Mouse (Mus musculus): Measurements from ENCODE around the gene Ralgds.
A peak's percentile ranks its signal among the peaks of the same experiment; 100 is the strongest.

Gene Ralgds

DNA sequence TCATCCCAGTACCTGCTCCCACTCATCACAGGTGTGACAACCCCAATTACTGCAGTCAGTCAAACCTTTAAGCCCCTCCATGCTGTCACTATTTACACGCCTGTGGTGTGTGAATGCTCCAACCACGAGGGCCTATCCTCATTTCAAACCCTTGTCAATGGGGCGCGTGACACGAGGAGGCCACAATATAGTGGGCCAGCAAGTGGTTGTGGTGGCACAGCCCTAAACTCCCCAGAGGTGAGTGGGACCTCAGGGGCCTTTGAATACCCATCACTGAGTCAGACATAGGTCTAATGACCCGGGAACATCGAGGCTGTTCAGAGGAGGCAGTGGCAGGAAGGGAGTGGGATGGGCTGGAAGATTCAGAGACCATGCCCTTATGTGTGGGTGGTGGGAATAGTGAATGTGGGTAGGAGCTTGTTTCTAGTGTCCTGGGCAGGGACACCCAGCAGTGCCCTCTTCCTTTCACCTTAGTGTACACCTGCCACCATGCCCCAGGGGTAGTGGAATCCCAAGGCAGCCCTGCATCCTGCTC lies 21.0 kb downstream of the Ralgds start:
- no peak for DNase-seq (ENCODE audit: low spot score)

DNA sequence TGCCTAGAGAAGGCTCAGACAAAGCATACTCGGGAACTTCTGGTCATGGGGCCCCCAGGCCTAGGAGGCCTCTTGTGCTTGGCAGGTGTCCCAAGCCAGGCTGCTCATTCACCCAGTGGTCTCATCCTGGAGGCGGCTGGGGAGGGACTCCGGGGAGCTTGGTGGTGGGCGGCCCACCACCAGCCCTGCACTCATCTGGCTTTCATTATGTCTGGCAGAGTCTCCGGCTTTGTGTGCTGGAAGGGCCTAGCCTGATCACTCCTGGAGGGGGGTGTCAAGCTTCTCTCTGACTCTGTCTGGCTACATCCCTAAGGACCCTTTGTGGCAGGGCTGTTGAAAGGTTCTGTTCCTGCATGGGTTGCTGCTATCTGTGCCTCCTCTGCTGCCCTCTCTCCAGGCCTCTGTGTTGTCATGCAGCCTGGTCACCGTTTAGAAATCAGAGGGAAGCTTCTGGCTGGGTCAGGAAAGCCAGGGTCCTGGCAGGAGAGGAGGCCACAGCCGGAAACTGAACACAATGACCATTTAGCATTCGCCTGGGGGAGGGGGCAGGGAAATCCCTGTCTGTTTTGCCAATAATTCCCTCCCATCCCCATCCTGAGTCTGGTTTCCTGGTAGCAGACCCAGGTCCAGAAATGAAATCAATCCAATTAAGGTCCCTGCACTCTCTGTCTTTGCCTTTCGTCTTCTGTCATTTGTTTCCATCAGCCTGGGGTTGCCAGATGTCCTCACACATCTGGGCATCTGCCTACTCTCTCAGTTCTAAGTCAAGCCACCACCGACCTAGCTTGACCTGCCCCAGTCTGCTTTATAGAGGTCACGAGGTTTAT lies 21.7 kb downstream of the Ralgds start:
- DNase-seq (ENCODE audit: low spot score): no peak

DNA sequence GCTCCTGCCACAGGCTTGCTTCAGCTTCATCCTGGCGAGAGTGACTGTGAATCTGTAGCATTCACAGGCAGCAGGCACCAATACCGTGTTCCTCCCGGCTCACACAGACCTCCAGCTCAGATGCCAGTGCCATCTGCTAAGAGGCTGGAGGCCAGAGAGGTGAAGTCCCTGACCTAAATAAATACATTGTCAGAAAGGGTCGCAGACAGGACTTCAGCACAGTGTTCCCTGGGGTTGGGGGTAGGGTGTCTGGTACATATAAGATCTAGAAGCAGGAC lies 22.3 kb downstream of the Ralgds start:
- DNase-seq (ENCODE audit: low spot score): no peak

DNA sequence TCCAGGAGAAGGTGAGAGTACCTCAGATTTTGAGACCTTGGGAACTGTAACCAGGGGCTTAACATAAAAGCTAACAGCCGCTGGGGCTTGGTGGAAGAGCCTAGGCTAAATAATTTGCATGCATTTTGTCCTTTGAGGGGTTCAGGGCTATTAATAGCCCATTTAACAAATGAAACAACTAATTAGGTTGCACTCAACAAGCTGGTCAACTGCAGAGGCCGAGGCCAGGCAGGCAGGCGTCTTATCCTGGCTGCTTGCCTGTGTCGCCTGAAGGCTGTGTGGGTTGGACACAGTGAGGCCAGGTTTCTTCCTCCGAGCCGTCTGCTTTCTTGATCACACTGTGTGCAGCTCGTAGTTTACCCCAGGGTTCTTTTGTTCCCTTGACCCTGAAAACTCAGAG lies 22.7 kb downstream of the Ralgds start:
- no peak for DNase-seq (ENCODE audit: low spot score)

DNA sequence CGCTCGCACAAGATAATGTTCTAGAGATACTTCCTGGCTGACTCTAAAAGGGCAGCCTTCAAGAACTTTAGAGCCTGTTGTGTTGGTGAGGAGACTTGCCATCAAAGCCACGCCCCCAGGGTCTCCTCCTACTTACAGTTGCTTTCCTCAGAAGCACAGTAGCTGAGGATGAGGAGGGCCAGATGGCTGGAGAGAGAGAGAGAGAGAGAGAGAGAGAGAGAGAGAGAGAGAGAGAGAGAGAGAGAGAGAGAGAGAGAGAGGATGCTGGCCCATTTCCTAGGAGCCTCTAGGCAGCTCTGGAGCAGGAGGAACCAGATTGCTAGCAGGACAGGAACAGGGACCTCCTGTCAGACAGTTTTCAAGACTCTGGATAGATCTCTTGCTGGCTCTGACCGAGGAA lies 23.2 kb downstream of the Ralgds start:
- DNase-seq (ENCODE audit: low spot score): no peak

DNA sequence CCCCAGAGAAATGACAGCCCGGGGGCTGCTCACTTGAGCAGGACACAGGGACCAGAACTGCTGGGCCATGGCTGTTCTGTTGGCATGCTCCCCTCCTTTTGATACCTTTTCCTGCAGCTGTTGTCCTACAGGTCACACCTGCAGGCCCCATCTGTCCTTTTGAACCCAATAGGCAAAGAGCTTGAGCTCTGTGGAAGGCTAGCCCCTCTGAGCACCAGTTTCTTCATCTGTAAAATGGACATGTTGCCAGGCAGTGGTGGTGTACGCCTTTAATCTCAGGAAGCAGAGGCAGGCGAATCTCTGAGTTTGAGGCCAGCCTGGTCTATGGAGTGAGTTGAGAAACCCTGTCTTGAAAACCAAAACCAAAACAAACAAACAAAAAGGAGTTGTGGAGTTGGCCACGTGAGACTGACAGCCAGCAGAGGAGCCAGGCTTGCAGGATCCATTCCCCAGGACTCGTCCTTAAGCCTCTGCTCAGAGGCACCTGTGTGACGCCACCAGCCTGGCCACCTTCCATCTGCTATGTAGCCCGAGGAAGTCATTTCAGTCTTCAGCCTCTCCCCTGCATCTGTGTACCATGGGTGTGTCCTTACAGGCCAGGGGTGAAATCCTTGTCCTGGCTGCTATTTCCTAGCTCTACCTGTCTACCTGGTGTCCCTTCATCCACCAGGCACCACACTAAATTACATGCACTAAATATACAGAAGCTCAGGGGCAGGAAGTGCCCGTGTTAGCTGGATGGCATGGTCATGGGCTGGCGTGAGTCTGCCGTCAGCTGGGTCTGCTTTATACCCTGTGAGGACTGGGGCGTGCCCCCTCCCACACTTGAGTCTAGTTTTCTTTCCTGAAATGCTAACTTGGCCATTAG lies 24.1 kb downstream of the Ralgds start:
- DNase-seq (ENCODE audit: low spot score): no peak

DNA sequence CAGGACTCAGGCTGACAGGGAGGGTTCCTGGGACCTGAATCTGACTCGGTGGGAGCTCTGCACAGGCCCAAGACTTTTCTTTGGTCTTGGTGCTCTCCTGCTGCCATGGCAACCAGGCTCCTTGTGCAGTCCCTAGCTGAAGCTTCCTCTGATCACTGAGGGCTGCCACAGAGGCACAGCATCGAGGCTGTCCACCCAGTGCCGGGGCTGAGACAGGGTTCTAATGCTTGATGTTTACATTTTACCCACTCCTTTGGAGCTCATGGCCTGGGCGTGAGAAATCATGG lies 24.7 kb downstream of the Ralgds start:
- no peak for DNase-seq (ENCODE audit: low spot score)

DNA sequence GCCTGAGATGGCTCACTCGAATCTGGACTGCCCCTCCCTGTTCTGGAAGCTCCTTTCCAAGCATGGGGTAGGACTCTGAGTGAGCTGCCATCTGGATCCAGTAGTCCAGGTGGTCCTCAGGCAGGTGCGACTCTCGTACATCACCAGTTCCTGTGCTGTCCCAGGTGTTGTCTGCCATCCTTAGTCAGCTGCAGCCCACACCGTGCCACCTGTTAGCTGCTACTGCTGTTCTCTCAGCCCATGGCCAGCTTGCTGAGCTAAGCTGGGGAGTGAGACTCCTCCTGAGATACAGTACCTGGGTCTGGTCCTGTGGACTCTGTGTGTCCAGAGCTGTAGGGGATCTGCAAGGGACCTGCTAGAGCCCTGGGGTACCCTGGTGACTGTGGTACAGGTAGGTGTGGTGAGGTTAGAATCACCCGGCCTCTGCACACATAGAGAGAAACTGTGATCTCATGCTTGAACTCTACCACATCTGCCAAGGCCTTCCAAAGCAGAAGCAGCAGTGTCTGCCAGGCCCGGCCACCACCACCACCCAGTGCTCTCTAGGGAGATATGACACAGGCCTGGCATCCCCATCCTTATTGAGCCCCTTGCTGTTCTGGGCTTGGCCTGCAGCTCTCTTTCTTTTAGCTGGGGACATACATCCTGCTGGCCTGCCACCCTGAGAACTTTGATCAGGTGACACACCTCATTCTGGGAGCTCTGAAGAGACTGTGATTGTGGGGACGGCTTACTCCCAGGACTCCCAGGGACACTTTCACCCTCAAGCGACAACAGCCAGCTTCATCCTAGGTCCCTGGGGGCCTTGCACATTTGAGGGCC lies 25.3 kb downstream of the Ralgds start:
- no peak for DNase-seq (ENCODE audit: low spot score)

DNA sequence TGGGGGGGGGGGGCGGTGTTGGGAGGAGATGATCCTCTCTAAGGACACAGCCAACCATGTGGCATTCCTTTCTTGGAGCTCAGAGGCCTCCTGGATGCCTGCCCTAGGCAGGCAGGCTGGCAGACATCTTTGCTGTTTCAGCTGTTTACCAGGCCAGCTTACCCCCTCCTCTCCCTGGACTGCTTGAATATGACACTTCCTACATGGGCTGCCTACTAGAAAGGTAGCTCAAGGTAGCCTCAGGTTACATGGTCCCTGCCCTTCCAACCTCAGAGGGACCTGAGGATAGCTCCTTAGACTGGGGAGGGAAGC lies 25.8 kb downstream of the Ralgds start:
- no peak for DNase-seq (ENCODE audit: low spot score)

DNA sequence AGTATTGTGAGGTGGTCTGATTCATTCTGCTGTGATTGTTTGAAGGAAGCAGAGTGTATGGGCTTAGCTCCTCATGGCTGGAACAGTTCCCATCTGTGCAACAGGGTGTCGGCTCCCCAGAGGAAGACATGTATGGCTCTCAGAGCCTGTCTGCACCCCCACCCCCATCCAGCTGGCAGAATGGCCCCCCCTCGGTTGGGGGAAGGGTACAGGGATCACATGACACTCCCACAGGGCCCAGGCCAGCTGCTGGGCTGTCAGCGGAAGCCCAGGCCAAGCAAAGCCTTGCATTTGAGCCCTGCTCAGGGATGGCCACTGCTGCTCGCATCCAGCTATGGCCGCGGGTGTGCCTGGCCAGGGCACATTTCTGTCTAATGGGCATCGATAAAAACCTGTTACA lies 26.3 kb downstream of the Ralgds start:
- no peak for DNase-seq (ENCODE audit: low spot score)

DNA sequence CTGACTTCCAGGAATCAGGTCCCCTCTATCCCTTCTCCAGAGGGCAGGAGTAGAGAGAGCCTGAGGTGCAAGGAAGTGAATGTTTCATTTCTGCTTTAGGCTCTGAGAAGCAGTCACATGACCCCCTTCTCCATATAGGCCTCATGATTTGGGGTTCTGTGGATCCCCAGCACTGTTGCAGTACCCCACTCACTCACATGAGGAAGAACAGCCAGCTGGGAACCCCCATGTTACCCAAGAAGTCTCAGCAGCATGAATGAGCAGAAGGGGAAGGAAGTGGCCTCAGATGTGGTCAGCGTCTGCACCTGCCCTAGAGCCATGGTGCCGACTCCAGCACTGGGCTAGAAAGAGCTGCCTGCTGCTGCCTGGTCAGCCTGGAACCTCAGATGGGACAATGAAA lies 27.0 kb downstream of the Ralgds start:
- DNase-seq (ENCODE audit: low spot score): peak; percentile 72

DNA sequence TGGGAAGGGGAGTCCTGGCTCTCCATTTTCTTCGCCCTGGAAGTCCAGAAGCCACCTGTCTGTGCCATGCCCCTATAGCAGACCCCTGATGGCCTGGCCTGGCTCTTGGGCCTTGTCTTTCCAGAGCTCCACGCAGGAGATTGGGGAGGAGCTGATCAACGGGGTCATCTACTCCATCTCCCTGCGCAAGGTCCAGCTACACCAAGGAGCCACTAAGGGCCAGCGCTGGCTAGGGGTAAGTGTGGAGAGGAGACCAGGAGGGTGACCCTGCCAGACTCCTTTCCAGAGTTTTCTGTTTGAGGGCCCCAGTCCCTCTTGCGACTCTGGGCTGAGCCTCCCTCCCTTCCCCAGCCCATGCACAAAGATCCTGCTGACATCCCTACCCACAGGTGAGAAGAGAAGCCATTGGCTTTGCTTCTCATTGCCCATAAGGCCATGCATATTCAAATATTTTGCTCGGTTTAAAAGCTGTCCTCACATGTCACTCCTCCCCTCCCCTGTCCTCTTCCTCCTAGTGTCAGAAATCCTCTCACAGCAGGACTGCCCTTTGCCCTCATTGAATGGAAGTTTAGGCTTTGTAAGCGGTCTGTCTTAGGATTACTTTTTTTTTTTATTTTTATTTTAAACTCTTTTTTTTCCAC lies 27.8 kb downstream of the Ralgds start:
- no peak for DNase-seq (ENCODE audit: low spot score)

DNA sequence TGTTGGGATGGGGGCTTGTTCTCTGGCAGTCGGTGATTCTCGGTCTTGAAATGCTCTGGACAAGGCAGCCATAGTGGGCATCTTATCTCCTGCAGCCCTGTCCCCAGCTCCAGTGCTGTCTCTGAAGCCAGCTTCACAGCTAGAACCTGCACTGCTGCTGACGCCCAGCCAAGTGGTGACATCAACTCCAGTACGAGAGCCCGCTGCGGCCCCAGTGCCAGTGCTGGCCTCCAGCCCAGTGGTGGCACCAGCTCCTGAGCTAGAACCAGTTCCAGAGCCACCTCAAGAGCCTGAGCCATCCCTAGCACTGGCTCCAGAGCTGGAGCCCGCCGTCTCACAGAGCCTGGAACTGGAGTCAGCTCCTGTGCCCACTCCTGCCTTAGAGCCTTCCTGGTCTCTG lies 31.0 kb downstream of the Ralgds start:
- no peak for DNase-seq (ENCODE audit: low spot score)

DNA sequence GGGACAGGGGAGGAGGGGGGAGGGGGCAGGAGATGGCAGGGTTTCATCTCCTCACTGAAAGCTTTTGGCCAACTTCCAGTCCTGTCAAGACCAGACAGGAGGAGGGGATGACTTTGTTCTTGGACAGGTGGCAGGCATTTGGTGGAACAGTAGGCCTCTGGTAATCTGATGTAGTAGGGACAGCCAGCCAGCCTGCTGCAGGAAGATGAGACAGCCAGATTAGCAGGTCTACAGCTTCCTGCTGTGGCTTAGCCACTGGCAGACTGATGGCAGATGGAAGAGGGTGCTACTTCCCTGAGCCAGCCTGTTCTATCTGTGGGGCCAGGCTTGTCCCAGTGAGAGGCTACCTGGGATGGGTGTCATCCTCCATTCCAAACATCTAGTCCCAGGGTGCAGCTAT lies 33.1 kb downstream of the Ralgds start:
- DNase-seq (ENCODE audit: low spot score): no peak

DNA sequence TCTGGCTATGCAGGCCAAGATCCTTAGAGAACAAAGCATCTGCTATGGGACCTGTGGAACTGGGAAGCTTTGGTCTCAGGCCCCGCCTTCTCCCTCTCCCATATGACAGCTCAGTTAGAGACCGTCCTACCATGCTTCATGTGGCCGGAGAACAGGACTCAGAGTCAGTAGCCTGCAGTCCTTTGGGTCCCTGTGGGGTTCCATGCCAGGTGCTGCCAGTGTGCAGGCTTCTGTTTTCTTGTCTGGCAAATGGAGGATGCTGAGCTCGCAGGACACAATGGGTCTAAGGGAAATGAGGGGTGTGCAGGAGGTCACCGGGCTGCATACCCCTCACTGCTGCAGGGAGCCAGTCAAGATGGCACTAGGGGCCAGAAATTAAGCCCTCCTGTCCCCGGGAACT lies 33.6 kb downstream of the Ralgds start:
- no peak for DNase-seq (ENCODE audit: low spot score)

DNA sequence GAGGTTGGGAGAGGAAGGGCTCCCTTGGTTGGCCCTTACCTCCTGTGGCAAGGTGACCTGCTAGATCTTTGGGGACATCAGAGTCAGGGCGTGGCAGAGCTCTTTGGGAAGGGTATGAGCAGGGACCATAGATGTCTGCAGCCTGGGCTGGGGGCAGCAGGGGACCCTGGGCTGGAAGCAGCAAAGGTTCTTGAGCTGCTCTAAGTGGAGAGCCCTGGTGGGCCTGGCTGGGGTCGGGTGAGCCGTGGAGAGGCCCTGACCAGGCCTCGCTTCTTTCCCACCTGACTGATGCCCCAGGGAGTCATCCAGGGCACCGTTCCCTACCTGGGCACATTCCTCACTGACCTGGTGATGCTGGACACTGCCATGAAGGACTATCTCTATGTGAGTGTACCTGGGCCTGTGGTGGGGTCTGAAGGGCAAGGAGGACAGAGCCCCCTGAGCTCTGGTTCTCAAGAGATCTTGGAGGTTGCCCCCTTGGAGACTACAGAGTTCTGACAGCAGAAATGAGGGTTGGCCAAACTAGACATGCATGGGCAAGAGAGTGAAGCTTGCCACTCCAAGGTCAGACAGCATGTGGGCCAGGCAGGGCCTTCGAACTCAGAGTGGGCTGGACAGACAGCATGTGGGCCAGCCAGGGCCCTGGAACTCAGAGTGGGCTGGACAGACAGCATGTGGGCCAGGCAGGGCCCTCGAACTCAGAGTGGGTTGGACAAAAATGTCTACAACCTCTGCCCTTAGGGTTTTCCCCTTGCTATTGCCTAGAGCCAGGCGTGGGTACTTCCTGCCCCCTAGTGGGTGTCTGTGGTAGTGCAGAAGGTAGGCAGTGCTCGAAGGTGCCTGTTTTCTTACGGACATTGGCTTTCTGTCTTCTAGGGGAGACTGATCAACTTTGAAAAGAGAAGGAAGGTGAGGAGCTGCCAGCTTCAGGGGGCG lies 34.6 kb downstream of the Ralgds start:
- peak; percentile 85 for DNase-seq (ENCODE audit: low spot score)

DNA sequence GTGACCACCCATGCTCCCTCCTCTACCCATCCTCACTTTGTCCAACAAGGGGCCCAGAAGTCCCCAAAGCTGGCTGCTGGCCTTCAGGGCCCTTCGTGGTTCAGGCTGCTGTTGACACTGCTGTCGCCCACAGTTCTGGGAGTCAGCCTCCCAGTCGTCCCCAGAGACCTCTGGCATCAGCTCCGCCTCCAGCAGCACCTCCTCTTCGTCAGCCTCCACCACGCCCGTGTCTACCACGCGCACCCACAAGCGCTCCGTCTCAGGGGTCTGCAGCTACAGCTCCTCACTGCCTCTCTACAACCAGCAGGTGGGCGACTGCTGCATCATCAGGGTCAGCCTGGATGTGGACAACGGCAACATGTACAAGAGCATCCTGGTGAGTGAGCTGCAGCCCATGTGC lies 36.2 kb downstream of the Ralgds start:
- DNase-seq (ENCODE audit: low spot score): no peak

DNA sequence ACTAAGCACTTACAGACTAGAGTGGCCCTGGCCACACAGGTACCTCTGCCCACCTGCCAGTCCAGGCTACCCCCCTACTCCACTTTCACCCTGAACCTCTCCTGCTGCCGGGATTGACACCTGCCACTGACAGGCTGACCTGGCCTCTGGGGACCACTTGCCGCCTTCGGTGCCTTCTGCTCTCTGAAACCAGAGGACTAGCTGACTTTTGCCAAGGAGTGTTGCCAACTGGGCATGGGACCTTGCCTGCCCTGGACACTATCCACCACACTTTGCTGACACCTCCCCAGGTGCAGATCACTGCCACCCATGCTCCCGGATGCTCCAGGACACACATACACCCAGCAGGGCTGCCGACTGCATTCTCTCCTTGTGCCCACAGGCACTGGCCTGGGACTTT lies 39.4 kb downstream of the Ralgds start:
- DNase-seq (ENCODE audit: low spot score): no peak

DNA sequence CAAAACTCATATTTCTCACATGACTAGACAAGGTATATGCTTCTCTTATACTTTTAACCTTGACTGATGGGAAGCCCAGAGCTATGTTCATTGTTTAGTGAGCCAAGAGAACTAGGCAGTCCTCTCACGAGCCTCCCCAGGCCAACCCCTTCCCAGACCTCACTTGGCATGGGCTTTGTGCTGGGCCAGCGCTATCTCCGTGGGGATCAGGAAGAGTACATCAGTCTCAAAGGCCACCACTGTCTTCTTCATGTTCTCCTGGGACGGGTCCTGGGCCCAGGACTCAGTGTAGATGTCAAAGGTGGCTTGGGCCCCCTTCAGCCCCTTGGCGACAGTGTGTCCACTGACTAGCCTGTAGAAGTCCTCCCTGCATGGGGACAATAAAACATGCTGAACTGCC lies 44.5 kb downstream of the Ralgds start:
- DNase-seq (ENCODE audit: low spot score): no peak

DNA sequence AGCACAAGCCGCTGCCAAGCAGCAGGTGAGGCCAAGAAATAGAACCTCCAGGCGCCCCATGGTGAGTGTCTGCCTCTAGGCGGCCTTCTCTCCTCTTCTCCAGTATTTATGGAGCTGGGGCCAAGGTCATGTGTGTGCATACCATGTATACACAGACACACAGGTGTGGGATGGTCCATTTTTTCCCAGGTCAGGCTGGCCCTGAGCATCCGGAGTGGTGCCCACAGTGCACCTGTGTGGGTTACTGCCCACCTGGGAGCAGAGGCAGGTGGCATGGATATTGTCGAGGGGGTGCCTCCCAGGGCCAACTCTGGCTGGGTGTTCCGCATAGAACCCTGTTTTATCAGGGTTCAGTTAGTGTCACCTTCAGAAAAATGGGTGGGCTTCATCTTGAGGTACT lies 50.4 kb downstream of the Ralgds start, which contains the start of gene Cel:
Cel (minus strand) TSS at position 101 of the 400 bp plus-strand sequence.
- no peak for DNase-seq (ENCODE audit: low spot score)

DNA sequence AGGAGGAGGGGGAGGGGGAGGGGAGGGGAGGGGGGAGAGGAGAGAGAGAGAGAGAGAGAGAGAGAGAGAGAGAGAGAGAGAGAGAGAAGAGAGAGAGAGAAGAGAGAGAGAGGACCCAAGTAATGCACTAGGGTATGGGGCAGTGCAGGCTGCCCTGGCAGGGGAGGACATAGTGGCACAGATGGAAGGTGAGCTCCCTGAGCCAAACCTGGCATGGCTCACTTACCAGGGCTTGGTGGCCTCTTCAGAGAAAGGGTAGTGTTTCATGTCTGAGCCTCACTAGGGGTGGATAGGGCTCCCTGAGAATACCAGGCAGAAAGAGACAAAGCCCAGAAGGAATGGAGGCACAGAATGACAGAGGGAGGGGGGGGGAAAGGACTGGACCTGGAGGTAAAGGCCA lies 50.9 kb downstream of the Ralgds start:
- no peak for DNase-seq (ENCODE audit: low spot score)
